Mouse (Mus musculus): Measurements from ENCODE around the gene Lax1.

- TF ChIP-seq CTCF (IDR thresholded peaks at IDR 0.05; ENCODE audit: low read depth) (no peak), EP300 (IDR thresholded peaks at IDR 0.05; ENCODE audit: low read depth) (no peak)
These were observed 46.8 kb upstream of the Lax1 start for GRCm38 (mm10) chr1:133736664-133737063.
